Mouse (Mus musculus): ENCODE data around the gene Tmem255b.

- no peak for TF ChIP-seq CTCF (IDR thresholded peaks at IDR 0.05; ENCODE audit: low read depth, low read length)
- TF ChIP-seq POLR2A (IDR thresholded peaks at IDR 0.05; ENCODE audit: insufficient read depth, low read length), result no peak
Observed at GRCm38 (mm10) chr8:13387728-13388127, 47.3 kb upstream of the Tmem255b start.
